Mouse (Mus musculus) regulatory T cell (primary cell): ENCODE results near the gene Hspa1b.
"Not testable (repeated sequence)": the region's sequence is repeated elsewhere in the genome, so short reads cannot be mapped to it uniquely, and the experiment has no call there.

Experiments
- in situ Hi-C: fragments of 300-600 bp; cut with MboI, MseI; formaldehyde crosslinking; loops from one replicate; pipeline ENCODE4 v1.15.1; 2025; ENCODE audit warnings: high pct_unique_total_duplicates

The Hspa1b gene

GRCm38 (mm10) chr17:34981690-34982180 lies 22.7 kb upstream of the Hspa1b start, which contains the start of gene Lsm2:
TSS of gene Lsm2 (plus strand) at chr17:34981862.
- in situ Hi-C loops, result loop anchor here (5.0 kb wide), 1 partner anchor 34 kb away; no protein-coding TSS in a partner anchor

DNA sequence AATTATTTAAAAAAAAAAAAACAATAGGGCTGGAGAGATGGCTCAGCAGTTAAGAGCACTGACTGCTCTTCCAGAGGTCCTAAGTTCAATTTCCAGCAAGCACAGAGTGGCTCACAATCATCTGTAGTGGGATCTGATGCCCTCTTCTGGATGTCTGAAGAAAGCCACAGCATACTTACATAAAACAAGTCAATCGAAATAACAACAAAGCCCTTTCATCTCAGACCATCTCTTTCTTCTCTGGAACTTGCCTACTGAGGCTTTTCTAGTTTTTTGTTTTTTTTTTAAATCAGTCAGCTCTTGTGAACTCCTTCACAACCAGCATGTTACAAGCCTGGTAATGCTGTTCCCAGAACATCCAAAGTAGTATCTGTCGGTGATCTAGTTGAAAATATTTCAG lies 21.6 kb upstream of the Hspa1b start:
- in situ Hi-C loops, result loop anchor here (5.0 kb wide), 1 partner anchor 33 kb away; no protein-coding TSS in a partner anchor

GRCm38 (mm10) chr17:34979631-34980030 lies 20.6 kb upstream of the Hspa1b start:
- in situ Hi-C loops, result loop anchor here (5.0 kb wide), 1 partner anchor 32 kb away; no protein-coding TSS in a partner anchor

GRCm38 (mm10) chr17:34978239-34978638 lies 19.2 kb upstream of the Hspa1b start:
- in situ Hi-C loops, result no loop called here

DNA sequence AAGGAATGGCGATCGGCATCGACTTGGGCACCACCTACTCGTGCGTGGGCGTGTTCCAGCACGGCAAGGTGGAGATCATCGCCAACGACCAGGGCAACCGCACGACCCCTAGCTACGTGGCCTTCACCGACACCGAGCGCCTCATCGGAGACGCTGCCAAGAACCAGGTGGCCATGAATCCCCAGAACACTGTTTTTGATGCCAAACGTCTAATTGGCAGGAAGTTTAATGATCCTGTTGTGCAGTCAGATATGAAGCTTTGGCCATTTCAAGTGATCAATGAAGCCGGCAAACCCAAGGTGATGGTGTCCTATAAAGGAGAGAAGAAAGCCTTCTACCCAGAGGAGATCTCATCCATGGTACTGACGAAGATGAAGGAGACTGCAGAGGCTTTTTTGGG lies 18.0 kb upstream of the Hspa1b start:
- in situ Hi-C loops, result no loop called here

DNA sequence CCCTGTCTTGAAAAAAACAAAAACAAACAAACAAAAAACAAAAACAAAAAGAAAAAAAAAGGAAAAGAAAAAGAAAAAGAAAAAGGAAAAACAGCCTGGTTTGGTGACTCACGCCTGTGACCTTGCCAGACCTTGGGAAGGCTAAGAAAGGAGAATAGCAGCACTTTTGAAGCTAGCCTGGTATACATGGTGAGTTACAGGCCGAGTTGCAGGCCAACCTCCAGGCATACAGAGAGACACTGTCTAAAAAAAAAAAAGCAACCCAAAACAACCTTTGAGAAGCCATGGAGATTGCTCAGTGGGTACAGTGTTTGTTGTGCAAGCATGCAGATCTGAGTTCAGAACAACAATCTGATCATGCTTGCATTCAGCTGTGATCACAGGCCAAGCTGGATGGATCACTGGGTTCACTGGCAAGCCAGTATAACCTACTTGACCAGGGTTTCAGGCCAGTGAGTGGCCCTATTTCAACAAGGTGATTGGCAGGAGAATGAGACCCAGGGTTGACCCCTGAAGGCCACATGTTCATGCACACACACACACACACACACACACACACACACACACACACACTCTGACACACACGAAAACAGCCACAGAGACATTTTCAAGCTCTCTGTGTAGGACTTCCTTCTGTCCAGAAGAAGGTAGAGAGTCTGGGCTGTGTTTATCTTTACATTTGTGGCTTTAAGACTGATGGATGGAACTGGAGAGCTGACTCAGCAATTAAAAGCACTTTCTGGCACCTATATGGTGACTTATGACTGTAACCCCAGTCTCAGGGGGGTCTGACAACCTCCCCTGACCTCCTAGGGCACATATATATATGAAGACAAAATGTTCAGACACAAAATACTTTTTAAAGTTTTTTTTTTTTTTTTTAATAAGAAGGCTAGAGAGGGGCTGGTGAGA lies 16.8 kb upstream of the Hspa1b start:
- in situ Hi-C loops, result no loop called here

DNA sequence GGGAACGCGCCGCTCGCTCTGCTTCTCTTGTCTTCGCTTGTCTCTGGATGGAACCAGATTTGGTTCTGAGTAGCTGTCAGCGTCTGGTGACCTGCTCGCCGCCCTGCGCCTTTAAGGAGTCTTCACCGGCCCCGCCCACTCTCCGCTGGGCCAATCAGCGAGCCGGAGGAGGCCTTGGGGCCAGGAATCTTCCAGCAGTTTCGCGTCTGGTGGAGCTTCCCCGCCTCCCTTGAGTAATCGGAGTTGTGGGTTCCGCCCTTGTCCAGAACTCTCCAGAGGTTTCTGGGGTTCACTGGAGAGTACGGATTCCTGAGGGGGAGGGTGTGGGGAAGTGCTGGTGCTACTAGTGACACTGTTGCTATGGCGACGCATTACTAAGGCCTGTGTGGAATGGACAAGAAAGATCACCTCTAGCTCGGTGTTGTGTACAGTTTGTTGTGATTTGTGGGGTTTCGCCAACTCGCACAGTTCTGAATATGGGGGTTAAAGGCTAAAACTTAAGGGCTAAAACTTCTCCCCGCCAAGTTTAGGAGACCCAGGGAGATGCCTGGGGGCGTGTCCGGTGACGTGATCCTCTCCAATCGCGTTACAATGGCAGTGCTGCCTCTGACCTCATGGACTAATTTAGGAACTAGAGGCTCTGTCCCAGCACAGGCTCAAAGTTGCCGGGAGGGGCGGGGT lies 13.2 kb upstream of the Hspa1b start, which contains the start of the genes Hspa1a and Hspa1l:
TSS of gene Hspa1a (minus strand) at position 88 of the 681 bp plus-strand sequence.
TSS of gene Hspa1l (plus strand) at position 635 of the 681 bp plus-strand sequence.
- in situ Hi-C loops, result not testable (repeated sequence)

GRCm38 (mm10) chr17:34971694-34972068 lies 12.6 kb upstream of the Hspa1b start:
- in situ Hi-C loops, result not testable (repeated sequence)

- in situ Hi-C loops, result not testable (repeated sequence)
Observed at GRCm38 (mm10) chr17:34970850-34971249, 11.8 kb upstream of the Hspa1b start.

DNA sequence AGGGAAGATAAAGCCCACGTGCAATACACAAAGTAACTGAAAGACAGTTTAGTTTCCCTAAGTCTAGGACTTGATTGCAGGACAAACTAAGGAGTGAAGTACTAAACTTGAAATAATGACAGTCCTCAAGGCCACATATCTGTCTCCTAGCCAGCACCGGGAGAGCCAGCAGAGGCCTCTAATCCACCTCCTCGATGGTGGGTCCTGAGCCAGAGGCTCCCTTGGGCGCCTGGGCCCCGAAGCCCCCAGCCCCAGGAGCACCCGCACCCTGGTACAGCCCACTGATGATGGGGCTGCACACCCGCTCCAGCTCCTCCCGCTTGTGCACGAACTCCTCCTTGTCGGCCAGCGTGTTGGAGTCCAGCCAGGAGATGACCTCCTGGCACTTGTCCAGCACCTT lies 10.8 kb upstream of the Hspa1b start, which contains the start of gene Gm20481:
TSS of gene Gm20481 (plus strand) at position 91 of the 400 bp plus-strand sequence.
- in situ Hi-C loops, result not testable (repeated sequence)

DNA sequence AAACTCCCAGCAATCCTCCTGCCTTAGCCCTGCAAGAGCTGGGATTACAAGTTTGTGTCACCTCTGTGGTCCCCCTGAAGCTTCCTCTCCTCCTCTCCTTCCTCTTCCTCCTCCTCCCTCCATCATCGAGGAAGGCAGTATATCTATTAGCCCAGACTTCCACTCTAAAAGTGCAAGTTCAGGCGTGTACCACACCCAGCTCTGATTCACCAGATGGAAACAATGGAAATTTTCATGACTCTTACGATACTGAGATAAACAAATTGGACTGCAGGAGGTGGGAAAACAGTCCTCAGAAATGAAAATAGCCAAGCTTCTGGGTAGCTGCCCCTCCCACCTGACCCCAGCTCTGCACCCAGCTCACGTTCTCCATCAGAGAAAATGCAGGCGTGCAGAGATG lies 6.6 kb upstream of the Hspa1b start:
- in situ Hi-C loops, result no loop called here

DNA sequence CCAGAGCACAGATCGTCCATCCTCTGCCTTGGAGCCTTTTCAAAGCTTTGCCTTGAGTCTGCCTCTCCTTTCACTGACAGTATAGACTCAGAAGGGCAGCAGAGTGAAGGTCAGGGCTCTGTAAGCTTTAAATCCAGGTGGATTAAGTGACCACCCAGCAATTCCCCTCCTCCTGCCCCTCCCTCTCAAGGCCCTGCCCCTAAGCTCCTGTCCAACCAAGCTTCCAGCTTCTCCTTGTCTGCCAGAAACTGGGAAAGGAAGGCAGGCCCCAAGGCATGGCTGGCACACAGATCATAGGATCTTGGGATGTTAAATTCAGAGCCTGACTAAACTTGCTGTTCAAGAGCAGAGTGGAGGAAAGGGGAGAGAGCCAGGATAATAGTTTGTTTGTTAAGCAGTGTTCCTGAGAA lies 5.6 kb upstream of the Hspa1b start:
- in situ Hi-C loops, result no loop called here

DNA sequence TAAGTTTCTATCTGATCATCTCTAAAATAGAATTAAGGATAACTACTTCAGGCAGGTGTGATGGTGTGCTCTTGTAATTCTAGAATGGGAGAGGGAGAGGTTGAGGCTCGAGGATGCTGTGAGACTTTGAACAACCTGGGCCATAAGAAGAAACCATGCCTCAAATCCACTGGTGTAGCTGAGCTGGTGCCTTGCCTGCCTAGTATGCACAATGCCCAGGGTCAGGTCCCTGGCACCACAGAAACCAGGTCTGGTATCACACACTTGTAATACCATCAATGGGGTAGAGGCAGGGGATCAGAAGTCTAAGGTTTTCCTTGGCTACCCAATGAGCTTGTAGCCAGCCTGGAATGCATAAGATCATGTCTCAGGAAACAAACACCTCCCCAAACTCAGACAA lies 3.8 kb upstream of the Hspa1b start:
- in situ Hi-C loops, result no loop called here

DNA sequence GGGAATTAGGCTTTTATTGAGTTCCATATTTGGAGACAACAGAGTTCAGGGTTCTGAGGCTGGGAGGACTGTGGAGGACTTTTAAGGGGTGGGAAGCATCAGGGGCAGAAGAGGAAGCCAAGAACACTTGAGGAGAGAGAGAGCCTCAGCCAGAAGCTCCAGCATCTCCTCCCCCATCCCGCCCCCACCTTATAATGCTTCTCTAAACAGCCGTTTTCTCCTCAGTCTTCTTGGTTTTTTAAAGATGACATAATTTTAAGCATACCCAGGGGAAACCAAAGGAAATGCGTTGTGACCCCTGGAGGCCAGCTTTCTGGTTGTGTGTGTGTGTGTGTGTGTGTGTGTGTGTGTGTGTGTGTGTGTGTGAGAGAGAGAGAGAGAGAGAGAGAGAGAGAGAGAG lies 3.1 kb upstream of the Hspa1b start:
- in situ Hi-C loops, result no loop called here

GRCm38 (mm10) chr17:34960702-34961493 lies 1.9 kb upstream of the Hspa1b start:
- in situ Hi-C loops, result no loop called here

GRCm38 (mm10) chr17:34959881-34960515 lies 960 bp upstream of the Hspa1b start:
- in situ Hi-C loops, result no loop called here

DNA sequence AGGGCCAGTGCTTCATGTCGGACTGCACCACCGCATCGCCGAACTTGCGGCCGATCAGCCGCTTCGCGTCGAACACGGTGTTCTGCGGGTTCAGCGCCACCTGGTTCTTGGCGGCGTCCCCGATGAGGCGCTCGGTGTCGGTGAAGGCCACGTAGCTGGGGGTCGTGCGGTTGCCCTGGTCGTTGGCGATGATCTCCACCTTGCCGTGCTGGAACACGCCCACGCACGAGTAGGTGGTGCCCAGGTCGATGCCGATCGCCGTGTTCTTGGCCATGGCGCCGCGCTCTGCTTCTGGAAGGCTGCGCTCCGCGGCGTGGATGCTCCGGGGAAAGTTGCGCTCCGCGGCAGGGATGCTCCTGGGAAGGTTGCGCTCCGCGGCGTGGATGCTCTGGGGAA lies 306 bp downstream of the Hspa1b start:
- in situ Hi-C loops, result not testable (repeated sequence)

DNA sequence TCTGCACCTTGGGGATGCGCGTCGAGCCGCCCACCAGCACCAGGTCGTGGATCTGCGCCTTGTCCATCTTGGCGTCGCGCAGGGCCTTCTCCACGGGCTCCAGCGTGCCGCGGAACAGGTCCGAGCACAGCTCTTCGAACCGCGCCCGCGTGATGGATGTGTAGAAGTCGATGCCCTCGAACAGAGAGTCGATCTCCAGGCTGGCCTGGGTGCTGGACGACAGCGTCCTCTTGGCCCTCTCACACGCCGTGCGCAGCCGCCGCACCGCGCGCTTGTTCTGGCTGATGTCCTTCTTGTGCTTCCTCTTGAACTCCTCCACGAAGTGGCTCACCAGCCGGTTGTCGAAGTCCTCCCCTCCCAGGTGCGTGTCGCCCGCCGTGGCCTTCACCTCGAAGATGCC lies 1.1 kb downstream of the Hspa1b start:
- in situ Hi-C loops, result not testable (repeated sequence)

DNA sequence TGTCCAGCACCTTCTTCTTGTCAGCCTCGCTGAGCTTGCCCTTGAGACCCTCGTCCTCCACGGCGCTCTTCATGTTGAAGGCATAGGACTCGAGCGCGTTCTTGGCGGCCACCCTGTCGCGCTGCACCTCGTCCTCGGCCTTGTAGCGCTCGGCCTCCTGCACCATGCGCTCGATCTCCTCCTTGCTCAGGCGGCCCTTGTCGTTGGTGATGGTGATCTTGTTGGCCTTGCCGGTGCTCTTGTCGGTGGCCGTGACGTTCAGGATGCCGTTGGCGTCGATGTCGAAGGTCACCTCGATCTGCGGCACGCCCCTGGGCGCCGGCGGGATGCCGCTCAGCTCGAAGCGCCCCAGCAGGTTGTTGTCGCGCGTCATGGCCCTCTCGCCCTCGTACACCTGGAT lies 1.7 kb downstream of the Hspa1b start:
- in situ Hi-C loops, result not testable (repeated sequence)

DNA sequence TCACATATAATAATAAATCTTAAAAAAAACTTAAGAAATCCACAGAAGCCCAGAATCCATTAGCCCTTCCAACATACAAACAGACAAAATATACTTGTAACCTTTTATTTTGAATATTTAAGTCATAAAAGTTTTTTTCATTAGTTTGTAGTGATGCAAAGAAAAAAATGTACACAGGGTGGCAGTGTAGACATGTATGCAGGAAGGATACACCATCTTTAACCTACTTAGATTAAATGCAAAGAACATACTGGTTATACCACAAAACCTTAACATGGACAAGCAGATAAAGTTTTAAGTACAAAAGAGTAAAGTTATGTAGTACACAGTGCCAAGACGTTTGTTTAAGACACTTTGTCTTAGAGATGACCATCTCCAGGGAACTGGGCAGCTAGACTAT lies 2.7 kb downstream of the Hspa1b start:
- in situ Hi-C loops, result no loop called here

DNA sequence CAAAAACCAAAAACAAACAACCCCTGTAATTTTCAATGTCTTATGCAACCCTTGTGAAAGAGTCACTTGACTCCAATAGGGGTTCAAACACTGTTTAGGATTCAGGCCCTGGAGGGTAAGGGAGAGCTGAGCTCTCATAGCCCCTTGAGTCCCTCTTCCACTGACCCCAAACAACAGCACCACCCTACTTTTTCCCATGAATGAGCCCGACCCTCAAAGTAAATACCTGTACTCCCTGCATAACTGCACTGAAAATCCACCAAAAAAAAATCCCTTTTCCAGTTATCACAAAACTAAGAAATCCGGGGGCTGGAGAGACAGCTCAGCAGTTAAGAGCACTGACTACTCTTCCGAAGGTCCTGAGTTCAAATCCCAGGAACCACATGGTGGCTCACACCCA lies 3.2 kb downstream of the Hspa1b start:
- in situ Hi-C loops, result no loop called here
